Mouse (Mus musculus): ENCODE measurements around the gene Memo1.
"Not testable (repeated sequence)": the region's sequence is repeated elsewhere in the genome, so short reads cannot be mapped to it uniquely, and the experiment has no call there.

Memo1 gene

DNA sequence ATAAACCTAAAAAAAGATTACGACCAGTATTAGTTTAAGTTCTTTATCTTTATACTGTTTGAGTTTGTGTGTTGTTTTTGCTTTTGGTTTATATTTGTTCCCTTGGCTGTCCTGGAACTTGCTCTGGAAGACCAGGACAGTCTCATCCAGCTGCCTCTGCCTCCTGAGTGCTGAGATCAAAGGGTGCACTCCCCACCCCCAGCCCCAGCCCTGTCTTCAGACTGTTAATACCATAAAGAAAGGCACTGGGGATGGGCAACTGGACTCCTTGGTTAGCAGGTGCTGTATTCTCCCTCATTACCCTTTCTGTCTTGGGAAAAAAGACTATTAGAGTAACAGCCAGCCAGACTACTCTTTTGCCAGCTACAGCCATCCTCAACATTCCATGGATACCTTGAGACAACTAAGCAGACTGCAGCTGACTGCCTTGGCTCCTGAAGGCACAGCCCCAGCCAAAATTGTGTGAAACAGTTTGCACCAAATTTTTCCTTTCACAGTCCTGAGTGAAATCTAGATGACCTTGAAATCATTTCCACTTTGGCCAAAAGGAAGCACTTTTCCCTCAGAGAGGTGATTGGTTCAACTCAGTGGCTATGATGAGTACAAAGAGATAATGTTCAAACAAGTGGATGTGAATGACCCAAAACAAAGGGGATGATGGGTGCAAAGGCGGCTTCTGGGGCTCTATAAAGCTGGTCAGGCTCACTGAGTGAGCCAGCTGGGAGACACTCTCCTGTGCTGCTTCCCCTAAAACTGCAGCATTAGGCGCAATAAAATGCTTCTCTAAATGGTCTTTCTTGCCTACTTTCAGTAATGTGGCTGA lies 30.8 kb downstream of the Memo1 start:
- in situ Hi-C loops (cut with MboI, MseI) = no loop called here

- in situ Hi-C loops (cut with MboI, MseI) = no loop called here
These were observed 32.9 kb downstream of the Memo1 start for GRCm38 (mm10) chr17:74262415-74262814.

DNA sequence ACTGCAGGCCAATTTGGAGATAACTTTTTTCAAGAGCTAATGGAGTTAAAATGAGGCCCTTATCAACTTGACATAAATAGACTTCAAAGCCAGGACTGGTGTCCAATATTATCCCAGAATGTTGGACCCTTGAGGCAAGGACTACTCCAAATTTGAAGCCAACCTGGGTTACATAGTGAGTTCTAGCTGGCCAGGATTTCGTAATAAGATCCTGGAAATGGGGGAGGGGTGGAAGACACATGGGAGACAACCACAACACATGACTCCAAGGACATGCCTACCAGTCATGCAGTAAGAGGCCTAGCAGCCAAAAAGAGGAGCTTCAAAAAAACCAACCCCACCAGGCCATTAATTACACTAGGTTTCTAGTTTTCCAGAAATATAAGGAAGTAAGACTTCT lies 50.0 kb downstream of the Memo1 start:
- in situ Hi-C loops (cut with MboI, MseI) = no loop called here

DNA sequence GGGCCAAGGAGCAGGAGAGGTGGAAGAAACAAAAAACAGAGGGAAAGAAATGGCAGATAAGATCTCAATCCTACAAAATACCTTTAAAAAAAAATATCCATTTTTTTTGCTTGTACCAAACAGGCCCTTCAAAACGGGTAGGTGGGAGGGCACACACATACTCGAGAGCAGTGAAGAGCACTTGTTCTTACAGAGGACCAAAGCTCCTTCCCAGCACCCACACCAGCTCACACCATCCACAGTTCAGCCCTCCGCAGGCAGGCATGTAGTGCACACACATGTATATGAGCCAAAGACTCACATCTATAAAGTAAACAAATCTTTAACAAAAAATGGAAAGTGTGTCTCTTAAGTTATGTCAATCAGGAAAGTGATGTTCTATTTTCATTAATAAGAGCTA lies 52.5 kb downstream of the Memo1 start:
- in situ Hi-C loops (cut with MboI, MseI) = no loop called here

- in situ Hi-C loops (cut with MboI, MseI) = no loop called here
These were observed 55.0 kb downstream of the Memo1 start for GRCm38 (mm10) chr17:74240322-74240721.

GRCm38 (mm10) chr17:74228131-74228759 lies 67.1 kb downstream of the Memo1 start:
- in situ Hi-C loops (cut with MboI, MseI) = no loop called here

GRCm38 (mm10) chr17:74217304-74217703 lies 78.0 kb downstream of the Memo1 start:
- in situ Hi-C loops (cut with MboI, MseI) = no loop called here

DNA sequence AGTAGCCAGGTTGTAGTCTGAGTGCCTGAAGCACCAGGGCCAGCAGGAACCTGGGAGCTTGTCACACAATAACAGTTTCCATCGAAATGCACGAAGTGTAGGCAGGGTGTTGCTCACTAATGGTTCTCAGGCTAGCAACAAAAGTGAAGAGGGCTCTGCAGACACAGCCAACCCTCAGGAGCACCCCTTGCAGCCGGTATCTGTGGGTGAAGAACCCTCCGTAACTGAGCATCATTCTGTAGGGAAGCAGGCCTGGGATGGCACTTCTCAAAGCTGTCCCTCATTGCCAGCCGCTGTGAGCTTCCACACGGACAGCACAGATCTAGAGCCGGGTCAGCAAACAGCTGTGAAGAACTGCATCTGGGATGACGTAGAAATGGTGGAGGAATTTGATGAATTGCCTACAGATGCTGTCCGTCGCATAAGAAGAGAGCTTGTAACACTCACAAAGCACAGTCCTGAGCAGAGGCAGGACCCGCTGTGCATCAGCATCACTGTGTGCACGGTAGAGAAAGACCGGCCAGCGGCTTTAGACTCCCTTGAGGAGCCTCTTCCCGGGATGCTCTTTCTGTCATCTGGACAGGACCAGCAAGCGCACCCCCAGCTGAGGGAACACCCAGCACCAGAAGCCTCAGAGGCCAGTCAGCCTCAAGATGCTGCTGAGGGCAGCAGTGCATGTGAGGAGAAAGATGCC lies 82.3 kb downstream of the Memo1 start:
- in situ Hi-C loops (cut with MboI, MseI) = not testable (repeated sequence)

GRCm38 (mm10) chr17:74209143-74209908 lies 86.0 kb downstream of the Memo1 start:
- in situ Hi-C loops (cut with MboI, MseI) = no loop called here

- in situ Hi-C loops (cut with MboI, MseI) = no loop called here
These were observed 99.4 kb downstream of the Memo1 start for GRCm38 (mm10) chr17:74195943-74196342.

DNA sequence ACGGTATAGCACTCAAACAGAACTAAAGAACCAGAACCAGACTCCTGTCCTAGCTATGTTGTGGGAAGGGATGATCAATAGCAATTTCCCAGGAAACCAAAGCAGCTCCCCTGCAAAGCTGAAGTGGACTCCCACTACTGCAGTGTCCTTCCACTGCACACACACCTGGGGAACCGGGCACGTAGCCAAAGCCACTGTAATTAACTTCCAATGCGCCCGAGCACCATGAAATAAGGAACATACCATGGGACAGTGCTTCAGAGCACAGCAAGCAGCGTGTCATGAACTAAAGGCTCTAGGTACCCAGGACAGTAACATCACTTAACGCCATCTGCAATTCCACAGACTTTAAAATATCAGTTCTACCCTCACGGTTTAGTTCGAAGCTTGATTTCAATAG lies 100.6 kb downstream of the Memo1 start:
- in situ Hi-C loops (cut with MboI, MseI) = no loop called here

DNA sequence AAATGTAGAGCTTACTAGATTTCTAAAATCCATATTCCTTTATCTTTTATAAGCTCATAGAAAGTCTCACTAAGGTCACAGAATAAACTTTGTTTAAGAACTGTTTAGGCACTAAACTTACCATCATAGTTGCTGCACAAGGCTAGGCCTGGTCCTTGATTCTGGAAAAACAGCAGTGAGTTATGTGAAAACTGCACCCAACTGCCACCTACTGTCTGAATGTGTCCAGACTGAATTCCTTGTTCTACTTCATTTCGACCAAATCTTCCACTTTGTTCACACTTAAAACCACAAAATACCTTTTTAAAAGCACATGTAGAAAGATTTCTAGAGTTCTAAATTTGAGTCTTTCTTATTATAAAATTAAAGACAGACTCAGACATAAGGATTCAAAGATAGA lies 101.9 kb downstream of the Memo1 start:
- in situ Hi-C loops (cut with MboI, MseI) = no loop called here

- in situ Hi-C loops (cut with MboI, MseI) = no loop called here
These were observed 103.9 kb downstream of the Memo1 start for GRCm38 (mm10) chr17:74191446-74191845.

- in situ Hi-C loops (cut with MboI, MseI) = no loop called here
These were observed 109.1 kb downstream of the Memo1 start for GRCm38 (mm10) chr17:74186197-74186596.

GRCm38 (mm10) chr17:74184739-74185138 lies 110.6 kb downstream of the Memo1 start:
- in situ Hi-C loops (cut with MboI, MseI) = no loop called here

DNA sequence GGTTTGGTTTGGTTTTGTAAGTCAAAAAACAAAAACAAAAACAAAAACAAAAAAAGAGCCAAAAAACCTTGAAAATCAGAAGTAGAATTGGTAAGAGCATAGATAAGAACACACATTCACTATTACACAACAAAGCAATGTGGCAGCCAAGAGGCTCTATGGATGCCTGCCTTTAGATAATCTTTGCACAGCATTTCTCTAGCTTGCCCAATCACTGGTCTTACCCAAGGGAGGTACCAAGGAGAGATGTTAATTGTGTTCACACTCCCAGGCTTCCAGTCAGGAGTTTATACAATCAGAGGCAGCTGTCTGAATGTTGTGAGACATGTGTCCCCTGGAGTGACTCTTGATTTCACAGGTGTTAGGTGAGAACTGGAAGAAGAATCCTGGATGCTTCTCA lies 114.4 kb downstream of the Memo1 start:
- in situ Hi-C loops (cut with MboI, MseI) = no loop called here

DNA sequence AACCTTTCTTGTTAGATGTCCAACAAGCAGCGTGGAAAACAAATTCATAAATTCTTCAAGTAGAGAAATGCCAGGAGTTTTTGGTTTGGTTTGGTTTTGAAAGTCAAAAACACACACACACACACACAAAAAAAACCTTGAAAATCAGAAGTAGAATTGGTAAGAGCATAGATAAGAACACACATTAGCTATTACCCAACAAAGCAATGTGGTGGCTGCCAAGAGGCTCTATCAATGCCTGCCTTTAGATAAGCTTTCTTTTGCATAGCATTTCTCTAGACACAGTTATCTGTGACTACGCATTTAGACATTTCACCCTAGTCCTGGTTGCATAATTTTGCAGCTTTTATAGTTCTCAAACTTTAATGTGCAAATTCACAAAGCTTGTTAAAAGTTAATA lies 115.7 kb downstream of the Memo1 start:
- in situ Hi-C loops (cut with MboI, MseI) = not testable (repeated sequence)

DNA sequence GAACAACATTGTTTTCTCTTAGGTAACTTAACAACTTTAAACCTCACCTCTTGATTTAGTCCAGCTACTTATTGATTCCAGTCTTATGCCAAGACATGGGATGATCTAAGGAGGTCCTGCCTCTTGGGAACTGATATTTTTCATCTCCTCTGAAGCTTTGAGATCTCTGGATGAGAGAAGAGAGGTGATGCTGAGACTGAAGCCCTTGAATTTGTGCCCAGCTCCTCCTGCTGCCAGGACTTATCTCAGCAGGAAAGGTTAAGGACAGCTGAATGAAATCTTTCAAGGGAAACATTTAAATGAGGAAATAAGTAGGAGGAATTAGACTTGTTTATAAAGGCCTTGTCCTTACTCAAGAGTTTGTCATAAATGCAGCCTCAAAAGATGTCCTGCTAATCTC lies 121.6 kb downstream of the Memo1 start:
- in situ Hi-C loops (cut with MboI, MseI) = no loop called here

- in situ Hi-C loops (cut with MboI, MseI) = no loop called here
These were observed 122.5 kb downstream of the Memo1 start for GRCm38 (mm10) chr17:74172834-74173233.

DNA sequence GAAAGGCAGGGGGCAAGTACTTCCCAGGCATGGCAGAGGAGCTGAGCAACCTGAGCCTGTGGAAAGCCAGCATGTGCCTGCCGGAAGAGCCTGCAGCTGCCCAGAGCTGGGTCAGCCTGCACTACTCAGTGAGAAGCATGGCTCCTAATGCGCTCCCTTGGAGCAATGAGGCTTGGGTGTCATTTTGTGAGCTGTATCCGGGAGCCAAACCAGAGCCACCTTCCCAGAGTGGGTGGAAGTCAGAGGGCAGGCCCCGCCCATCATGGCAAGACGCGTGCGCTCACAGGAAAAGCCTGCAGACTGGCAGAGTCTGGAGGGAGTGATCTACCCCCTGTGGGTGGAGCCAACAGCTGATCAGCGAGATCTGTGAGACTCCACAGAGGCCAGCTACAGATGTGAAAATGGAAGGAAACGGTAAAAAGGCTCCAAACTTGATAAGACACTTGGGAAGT lies 135.9 kb downstream of the Memo1 start:
- in situ Hi-C loops (cut with MboI, MseI) = no loop called here

DNA sequence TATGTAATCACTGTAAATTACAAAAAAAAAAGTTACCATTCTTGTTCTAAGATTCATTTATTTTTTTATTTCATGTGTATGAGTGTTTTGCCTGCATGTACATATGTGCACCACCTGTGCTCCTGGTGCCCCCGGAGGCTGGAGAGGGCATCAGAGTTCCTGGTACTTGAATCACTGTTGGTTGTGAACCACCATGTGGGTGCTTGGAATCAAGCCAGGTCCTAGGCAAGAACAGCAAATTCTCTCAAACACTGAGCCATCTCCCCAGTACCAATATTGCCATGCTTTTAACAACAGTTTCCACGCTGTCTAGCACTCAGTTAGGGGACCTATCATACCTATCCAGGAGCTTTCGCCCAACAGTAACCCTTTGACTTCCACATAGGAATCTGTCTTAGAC lies 137.2 kb downstream of the Memo1 start:
- in situ Hi-C loops (cut with MboI, MseI) = no loop called here

All from T-helper 2 cell (primary cell).